Mouse (Mus musculus) retina, adult 2 months (tissue): Measurements from ENCODE around the gene Dpy19l3.

Source experiments
- DNase-seq: peaks from one replicate; pipeline ENCODE4 v3.0.0-alpha.2; 2012; ENCODE audit warnings: low read depth, low spot score

The Dpy19l3 gene

GRCm38 (mm10) chr7:35754033-35754885 lies at the start of gene Dpy19l3:
Gene Dpy19l3, minus strand, starts transcription at chr7:35754454.
- peak; percentile 50 for DNase-seq

- peak; percentile 83 for DNase-seq
Measured at GRCm38 (mm10) chr7:35802906-35803595, 48.8 kb upstream of the Dpy19l3 start, which contains the start of gene Zfp507. Gene Zfp507, minus strand, starts transcription at chr7:35803003.

- DNase-seq: peak; percentile 61
Measured at GRCm38 (mm10) chr7:35802201-35802905, 48.1 kb upstream of the Dpy19l3 start.

GRCm38 (mm10) chr7:35796123-35796522 lies 41.9 kb upstream of the Dpy19l3 start:
- no peak for DNase-seq

- DNase-seq: no peak
Measured at GRCm38 (mm10) chr7:35794145-35794664, 40.0 kb upstream of the Dpy19l3 start.

- no peak for DNase-seq
Measured at GRCm38 (mm10) chr7:35792150-35792848, 38.0 kb upstream of the Dpy19l3 start.

- no peak for DNase-seq
Measured at GRCm38 (mm10) chr7:35790926-35791325, 36.7 kb upstream of the Dpy19l3 start.

- DNase-seq: no peak
Measured at GRCm38 (mm10) chr7:35790201-35790600, 35.9 kb upstream of the Dpy19l3 start.

GRCm38 (mm10) chr7:35785579-35785978 lies 31.3 kb upstream of the Dpy19l3 start:
- DNase-seq: no peak

- DNase-seq: no peak
Measured at GRCm38 (mm10) chr7:35782252-35782651, 28.0 kb upstream of the Dpy19l3 start.

- DNase-seq: no peak
Measured at GRCm38 (mm10) chr7:35774127-35774526, 19.9 kb upstream of the Dpy19l3 start.

- DNase-seq: no peak
Measured at GRCm38 (mm10) chr7:35772347-35772746, 18.1 kb upstream of the Dpy19l3 start.

GRCm38 (mm10) chr7:35771106-35771505 lies 16.9 kb upstream of the Dpy19l3 start:
- DNase-seq: no peak

GRCm38 (mm10) chr7:35770122-35770521 lies 15.9 kb upstream of the Dpy19l3 start:
- DNase-seq: no peak

- DNase-seq: no peak
Measured at GRCm38 (mm10) chr7:35764461-35764860, 10.2 kb upstream of the Dpy19l3 start.

- DNase-seq: no peak
Measured at GRCm38 (mm10) chr7:35761801-35762200, 7.5 kb upstream of the Dpy19l3 start.

- DNase-seq: no peak
Measured at GRCm38 (mm10) chr7:35759602-35760001, 5.3 kb upstream of the Dpy19l3 start.

GRCm38 (mm10) chr7:35756510-35757440 lies 2.5 kb upstream of the Dpy19l3 start:
- no peak for DNase-seq

GRCm38 (mm10) chr7:35754886-35755168 lies 573 bp upstream of the Dpy19l3 start:
- DNase-seq: no peak

GRCm38 (mm10) chr7:35753319-35754032 lies 778 bp downstream of the Dpy19l3 start:
- no peak for DNase-seq
